Mouse (Mus musculus) lung, embryonic 14.5 days (tissue): ENCODE measurements around the gene Timm8b. TPM values are rescaled to one million over a fixed set of nuclear protein-coding genes. Genes with fewer than 3 reads are reported as not detected.

ENCODE experiments used
- ATAC-seq: fragments of 200-750 bp; cut with Nextera tagmentation; 2 replicates; pipeline ENCODE4 v1.8.0; 2017; ENCODE audit warnings: mild to moderate bottlenecking, moderate TSS enrichment, moderate library complexity; ENCODE audit not compliant: insufficient read depth
- DNase-seq: peaks from one replicate; pipeline ENCODE4 v3.0.0-alpha.2; 2015
- H3K27ac ChIP-seq: fragments of 300-500 bp; sonication (generic); 2 replicates; pipeline ENCODE4 v1.5.1; 2014; ENCODE audit warnings: low read depth, mild to moderate bottlenecking, moderate library complexity
- H3K27me3 ChIP-seq: fragments of 300-500 bp; sonication (generic); 2 replicates; pipeline ENCODE4 v1.6.1; 2014; ENCODE audit warnings: low read length, control low read depth; ENCODE audit not compliant: insufficient read depth
- H3K36me3 ChIP-seq: fragments of 300-500 bp; sonication (generic); 2 replicates; pipeline ENCODE4 v1.6.1; 2014; ENCODE audit warnings: control low read depth; ENCODE audit not compliant: insufficient read depth
- H3K4me1 ChIP-seq: fragments of 300-500 bp; sonication (generic); 2 replicates; pipeline ENCODE4 v1.6.1; 2014; ENCODE audit warnings: antibody characterized with exemption, control low read depth; ENCODE audit not compliant: insufficient read depth
- H3K4me2 ChIP-seq: fragments of 300-500 bp; sonication (generic); 2 replicates; pipeline ENCODE4 v1.6.1; 2014; ENCODE audit warnings: mild to moderate bottlenecking
- H3K4me3 ChIP-seq: fragments of 300-500 bp; sonication (generic); 2 replicates; pipeline ENCODE4 v1.5.1; 2014; ENCODE audit warnings: low read depth, low read length
- H3K9ac ChIP-seq: fragments of 300-500 bp; sonication (generic); 2 replicates; pipeline ENCODE4 v1.6.1; 2014
- H3K9me3 ChIP-seq: fragments of 300-500 bp; sonication (generic); 2 replicates; pipeline ENCODE4 v1.6.1; 2016; ENCODE audit warnings: low read depth, low read length, control low read depth
- CTCF ChIP-seq: IDR thresholded peaks from 2 replicates; pipeline ENCODE4 v1.5.1; 2016; ENCODE audit warnings: antibody characterized with exemption, low read depth
- WGBS: fragments of 180-500 bp; shearing (Covaris S2); extraction: QIAGEN DNeasy Blood & Tissue Kit; methylation state at CpG from one replicate; pipeline ENCODE4 v1.1.7; 2014; 5-methylcytosine and 5-hydroxymethylcytosine counted together
- polyA plus RNA-seq: library from polyadenylated mRNA; unstranded; fragments of >200 nt; fragmentation: Nextera tagmentation; extraction: Ambion mirVana; gene quantifications from 2 replicates; pipeline ENCODE4 v1.2.1, GENCODE M21; 2014

The Timm8b gene
- polyA plus RNA-seq, result 224 and 244 TPM in 2 replicates

GRCm38 (mm10) chr9:50603189-50603997, at the start of gene Timm8b, which contains the start of gene Sdhd:
Gene Timm8b, plus strand, starts transcription at chr9:50603910.
Gene Sdhd, minus strand, starts transcription at chr9:50603812.
- Histone ChIP-seq H3K4me2 (peak within 1 kb of the TSS; percentile 88), H3K36me3 (peaks cover 57% of the 10 kb centered on the region), H3K27me3 (no peaks in the 10 kb centered on the region), H3K4me1 (peaks cover 12% of the 10 kb centered on the region; the same call in 1 of the 2 replicates), H3K4me3 (peak within 1 kb of the TSS; percentile 90), H3K27ac (peak within 1 kb of the TSS; percentile 73), H3K9me3 (no peaks in the 10 kb centered on the region), H3K9ac (peak within 1 kb of the TSS; percentile 71)
- ATAC-seq (peak; percentile 98), DNase-seq (peak; percentile 97)
- WGBS, result under 1% methylated on average over 48 of the region's 48 CpGs
- TF ChIP-seq CTCF, result no peak

GRCm38 (mm10) chr9:50554241-50555093, 49.2 kb upstream of the Timm8b start, which contains the start of gene Il18:
Gene Il18, plus strand, starts transcription at chr9:50554827.
- no peak within 1 kb of the TSS for H3K27ac ChIP-seq
- DNase-seq (peak; percentile 18), ATAC-seq (no peak)
- H3K9me3 ChIP-seq, result no peaks in the 10 kb centered on the region
- no peak within 1 kb of the TSS for H3K4me3 ChIP-seq
- WGBS, result 29% methylated on average over 12 of the region's 12 CpGs
- peak within 1 kb of the TSS; percentile 4; the same call in 1 of the 2 replicates for H3K4me2 ChIP-seq
- TF ChIP-seq CTCF, result no peak
- H3K36me3 ChIP-seq, result no peaks in the 10 kb centered on the region
- H3K9ac ChIP-seq, result no peak within 1 kb of the TSS
- no peaks in the 10 kb centered on the region for H3K4me1 ChIP-seq
- no peaks in the 10 kb centered on the region for H3K27me3 ChIP-seq

- H3K9me3 ChIP-seq, result no peaks in the 10 kb centered on the region
- no peak for ATAC-seq
- no peak within 1 kb of the TSS for H3K9ac ChIP-seq
- no peaks in the 10 kb centered on the region for H3K4me1 ChIP-seq
- no peaks in the 10 kb centered on the region for H3K36me3 ChIP-seq
- DNase-seq, result no peak
- H3K4me2 ChIP-seq, result peak within 1 kb of the TSS; percentile 4; the same call in 1 of the 2 replicates
- WGBS, result 51% methylated on average over 2 of the region's 2 CpGs
- no peak within 1 kb of the TSS for H3K4me3 ChIP-seq
- no peak for TF ChIP-seq CTCF
- H3K27ac ChIP-seq, result no peak within 1 kb of the TSS
- H3K27me3 ChIP-seq, result no peaks in the 10 kb centered on the region
Observed at GRCm38 (mm10) chr9:50555094-50555446, 48.6 kb upstream of the Timm8b start, which contains the start of gene Bco2. Gene Bco2, minus strand, starts transcription at chr9:50555181.

- H3K4me3 ChIP-seq, result no peak within 1 kb of the TSS
- peaks cover 3% of the 10 kb centered on the region; the same call in 1 of the 2 replicates for H3K4me1 ChIP-seq
- no peaks in the 10 kb centered on the region for H3K9me3 ChIP-seq
- no peaks in the 10 kb centered on the region for H3K27me3 ChIP-seq
- H3K27ac ChIP-seq, result no peak within 1 kb of the TSS
- H3K9ac ChIP-seq, result no peak within 1 kb of the TSS
- WGBS, result 80% methylated on average over 38 of the region's 38 CpGs
- no peak within 1 kb of the TSS for H3K4me2 ChIP-seq
- ATAC-seq (no peak), DNase-seq (no peak)
- no peaks in the 10 kb centered on the region for H3K36me3 ChIP-seq
- no peak for TF ChIP-seq CTCF
Observed at GRCm38 (mm10) chr9:50561145-50561917, 42.4 kb upstream of the Timm8b start, which contains the start of gene Tex12. Gene Tex12, minus strand, starts transcription at chr9:50561325.

- H3K9ac ChIP-seq, result no peak overlapping the region
- ATAC-seq (no peak), DNase-seq (no peak)
- H3K27me3 ChIP-seq, result no peaks in the 10 kb centered on the region
- no peaks in the 10 kb centered on the region for H3K36me3 ChIP-seq
- no peaks in the 10 kb centered on the region for H3K9me3 ChIP-seq
- TF ChIP-seq CTCF, result no peak
- WGBS, result 78% methylated on average over 2 of the region's 2 CpGs
- H3K4me3 ChIP-seq, result no peak overlapping the region
- H3K4me2 ChIP-seq, result no peak overlapping the region
- H3K27ac ChIP-seq, result no peak overlapping the region
- H3K4me1 ChIP-seq, result peaks cover 3% of the 10 kb centered on the region; the same call in 1 of the 2 replicates
Observed at GRCm38 (mm10) chr9:50561918-50562360, 41.8 kb upstream of the Timm8b start.

- H3K4me3 ChIP-seq, result no peak overlapping the region
- no peak overlapping the region for H3K27ac ChIP-seq
- no peak overlapping the region for H3K9ac ChIP-seq
- DNase-seq (no peak), ATAC-seq (no peak)
- no peaks in the 10 kb centered on the region for H3K9me3 ChIP-seq
- WGBS, result 66% methylated on average over 7 of the region's 7 CpGs
- no peak for TF ChIP-seq CTCF
- peaks cover 3% of the 10 kb centered on the region; the same call in 1 of the 2 replicates for H3K4me1 ChIP-seq
- H3K27me3 ChIP-seq, result no peaks in the 10 kb centered on the region
- H3K4me2 ChIP-seq, result no peak overlapping the region
- no peaks in the 10 kb centered on the region for H3K36me3 ChIP-seq
Observed at GRCm38 (mm10) chr9:50565173-50565572, 38.5 kb upstream of the Timm8b start.
